Mouse (Mus musculus) frontal cortex, adult (tissue): ENCODE results near the gene Gm12666.
"Not testable (repeated sequence)": the region's sequence is repeated elsewhere in the genome, so short reads cannot be mapped to it uniquely, and the experiment has no call there.

Source experiments
- ATAC-seq: cut with Nextera tagmentation; 2 replicates; pipeline ENCODE4 v1.9.2; 2017; ENCODE audit warnings: mild to moderate bottlenecking, moderate library complexity, mixed read lengths; ENCODE audit not compliant: low TSS enrichment

The Gm12666 gene

DNA sequence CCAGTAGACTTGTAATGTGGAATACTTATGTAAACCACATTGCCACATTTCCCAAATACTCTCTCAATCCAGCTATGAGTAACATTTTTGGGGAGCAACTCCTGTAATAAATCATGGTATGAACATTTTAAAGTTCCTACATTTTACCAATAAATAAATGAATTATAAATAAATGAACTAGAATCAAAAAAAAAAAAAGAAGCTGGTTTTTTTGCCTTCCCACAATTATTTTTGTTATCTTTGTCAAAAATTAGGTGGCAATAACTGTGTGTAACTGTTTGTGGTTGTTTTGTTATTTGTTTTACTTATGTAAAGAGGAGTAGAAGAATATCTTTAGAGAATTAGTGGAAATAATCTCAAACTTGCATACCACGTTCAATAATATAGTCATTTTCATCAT is at the start of gene Gm12666:
TSS of gene Gm12666 (minus strand) at position 101 of the 400 bp plus-strand sequence.
- ATAC-seq: not testable (repeated sequence)

DNA sequence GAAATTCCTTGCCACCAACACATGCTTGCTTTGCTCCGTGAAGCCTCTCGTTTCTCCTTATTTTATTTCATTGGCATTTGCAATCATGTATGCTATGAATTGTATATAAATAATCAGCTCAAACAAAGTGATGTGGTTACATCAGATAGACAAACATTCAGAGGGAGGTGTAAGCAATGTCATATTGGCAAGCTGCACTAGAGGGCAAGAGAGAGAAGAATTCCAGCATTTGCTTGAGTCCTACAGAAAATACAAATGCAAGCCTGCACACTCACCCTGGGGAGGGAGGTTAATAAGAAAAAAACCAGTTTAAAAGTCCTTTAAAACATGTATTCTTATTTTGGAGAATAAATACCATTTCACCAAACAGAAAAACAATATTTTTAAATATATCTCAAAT is 34.8 kb upstream of the Gm12666 start:
- no peak for ATAC-seq

DNA sequence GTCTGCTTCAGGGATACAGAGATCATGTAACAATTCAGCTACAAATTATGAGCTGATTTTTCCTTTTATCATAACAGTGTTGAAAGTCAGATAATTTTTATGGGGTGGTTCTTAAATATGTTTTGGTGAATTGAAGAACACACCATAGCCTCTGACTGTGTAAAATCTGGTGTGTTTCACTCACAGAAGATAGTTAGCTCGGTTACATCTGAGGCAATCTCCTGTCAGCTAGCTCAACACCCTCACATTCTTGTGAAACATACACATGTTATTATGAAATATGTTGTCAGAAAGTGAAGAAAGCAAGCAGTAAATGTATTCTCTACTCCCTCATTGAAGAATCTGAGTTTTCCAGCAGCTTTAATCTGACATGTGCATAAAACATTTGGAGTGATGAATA is 24.7 kb upstream of the Gm12666 start:
- ATAC-seq: no peak

DNA sequence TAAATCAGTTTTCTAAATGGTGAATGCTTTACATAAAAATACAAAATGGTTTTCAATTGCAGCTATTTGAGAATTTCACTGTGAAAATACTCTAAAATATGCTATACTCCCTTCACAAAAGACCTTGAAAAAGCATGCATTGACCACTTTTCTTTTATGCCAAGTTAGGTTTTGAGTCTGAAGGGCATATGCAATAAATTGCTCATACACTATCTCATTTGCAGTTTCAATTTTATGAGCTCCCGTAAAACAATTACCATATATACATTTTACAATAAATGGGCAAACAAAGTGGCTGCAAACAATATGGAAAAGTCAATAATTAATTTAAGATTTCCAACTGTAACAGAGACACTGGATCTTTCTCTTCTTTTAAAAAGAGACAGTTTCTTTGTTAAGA is 38.9 kb downstream of the Gm12666 start:
- no peak for ATAC-seq

DNA sequence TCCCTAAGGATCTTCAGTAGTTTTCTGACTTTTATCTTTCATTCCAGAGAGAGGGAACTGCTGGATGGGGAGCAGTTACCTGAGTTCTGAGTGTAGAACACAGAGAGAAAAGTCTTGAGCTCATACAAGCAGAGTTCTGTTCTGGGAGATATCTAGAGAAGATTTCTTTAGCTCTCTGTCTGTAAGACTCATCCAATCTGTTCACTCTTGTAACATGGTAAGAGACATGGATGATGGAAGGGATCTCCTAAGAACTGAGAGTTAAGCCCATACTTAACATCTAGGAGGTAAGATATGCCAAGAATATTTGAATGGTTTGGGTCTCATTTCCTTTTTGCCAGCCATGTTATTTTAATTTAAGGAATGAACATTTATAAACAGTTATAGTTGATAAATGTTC is 44.4 kb downstream of the Gm12666 start, which contains the start of gene Izumo3:
TSS of gene Izumo3 (minus strand) at position 101 of the 400 bp plus-strand sequence.
- no peak for ATAC-seq
